Mouse (Mus musculus) C3H10T1/2 (cell line): ENCODE data around the gene Zfp59. TPM values are rescaled to one million over a fixed set of nuclear protein-coding genes. Genes with fewer than 3 reads are reported as not detected.

Source experiments
- polyA plus RNA-seq, 2 experiments: library from polyadenylated mRNA; unstranded; fragments of >200 nt; fragmentation: generic; extraction: Trizol; gene quantifications; one replicate each; pipeline ENCODE4 v1.2.1; 2012; ENCODE audit warnings: missing spikeins in 2 of 2

Zfp59 gene
- 1 to 10 TPM in 1 of 2 experiments, under 1 TPM in 1; 0.07 to 1.4 TPM for polyA plus RNA-seq

GRCm38 (mm10) chr7:27838323-27839249 lies at the start of gene Zfp59:
Gene Zfp59 (plus strand): TSS chr7:27838607.

GRCm38 (mm10) chr7:27806896-27807295 lies 31.5 kb upstream of the Zfp59 start, which contains the start of gene Zfp626:
Gene Zfp626 (plus strand): TSS chr7:27807196.

GRCm38 (mm10) chr7:27857227-27857626 lies 18.8 kb downstream of the Zfp59 start, which contains the start of gene Zfp607a:
Gene Zfp607a (plus strand): TSS chr7:27857527.

Other genes with a start within 250 kb of the Zfp59 start
- 100 to 1,000 TPM in 1 of 2 experiments, 10 to 100 TPM in 1; 65.5 to 179 TPM for gene Akt2, start 247.1 kb upstream of the Zfp59 start, polyA plus RNA-seq
- gene Ttc9b, start 184.7 kb upstream of the Zfp59 start, polyA plus RNA-seq, result under 1 TPM; 0.05 to 0.26 TPM
- gene Map3k10, start 164.0 kb upstream of the Zfp59 start, polyA plus RNA-seq, result 10 to 100 TPM; 33.6 to 34.0 TPM
- 1 to 10 TPM in 1 of 2 experiments, under 1 TPM in 1; 0.02 to 1.1 TPM for gene Zfp607b, start 149.3 kb upstream of the Zfp59 start, polyA plus RNA-seq
- 1 to 10 TPM in 1 of 2 experiments, under 1 TPM in 1; 0.19 to 2.0 TPM for gene Zfp60, start 107.2 kb upstream of the Zfp59 start, polyA plus RNA-seq
- gene Zfp626, start 31.4 kb upstream of the Zfp59 start, polyA plus RNA-seq, result under 1 TPM; 0.07 to 0.97 TPM
- gene Zfp607a, start 18.9 kb downstream of the Zfp59 start, polyA plus RNA-seq, result under 1 TPM; 0.04 to 0.78 TPM
- 1 to 10 TPM in 1 of 2 experiments, under 1 TPM in 1; 0.29 to 2.0 TPM for gene Zfp974, start 90.9 kb downstream of the Zfp59 start, polyA plus RNA-seq
- gene Zfp780b, start 140.6 kb downstream of the Zfp59 start, polyA plus RNA-seq, result 1 to 10 TPM in 1 of 2 experiments, under 1 TPM in 1; 0.14 to 1.9 TPM
- under 1 TPM; 0.01 to 0.13 TPM for gene Zfp850, start 175.5 kb downstream of the Zfp59 start, polyA plus RNA-seq
- gene Psmc4, start 211.5 kb downstream of the Zfp59 start, polyA plus RNA-seq, result 100 to 1,000 TPM; 122 to 215 TPM
- gene Fcgbp, start 232.6 kb downstream of the Zfp59 start, polyA plus RNA-seq, result under 1 TPM in 1 of 2 experiments, not detected in 1; 0.02 TPM